In genomic region chr17:49428239-49428688, GRCm38 (mm10) we compare ENCODE assay signal across 1 mouse cellular context.
A peak's percentile ranks its signal among the peaks of the same experiment; 100 is the strongest.
TF ChIP-seq lines count a peak whose summit lies in the region.

Gene Mocs1 (plus strand): TSS chr17:49428362.

TF ChIP-seq in CH12.LX, 34 proteins besides CTCF, POLR2A, EP300 and RAD21 (continued from another document):
- TF ChIP-seq ZKSCAN1 (IDR thresholded peaks at IDR 0.05; ENCODE audit: borderline replicate concordance, low read depth, low read length) (no peak), PAX5 (IDR thresholded peaks at IDR 0.05; ENCODE audit: low read length) (no peak), MEF2A (IDR thresholded peaks at IDR 0.05; ENCODE audit: borderline replicate concordance, low read depth, low read length) (no peak), MAZ (IDR thresholded peaks at IDR 0.05; ENCODE audit: low read depth, low read length) (no peak), ZC3H11A (IDR thresholded peaks at IDR 0.05; ENCODE audit: low read depth, low read length) (no peak), JUND (conservative IDR thresholded peaks at IDR 0.05; ENCODE audit: low read depth, low read length) (no peak), USF2 (conservative IDR thresholded peaks at IDR 0.05; ENCODE audit: low read depth, low read length) (no peak), NRF1 (IDR thresholded peaks at IDR 0.05; ENCODE audit: low read depth, low read length) (peak; percentile 33; the same call in 1 of the 2 replicates), SMC3 (IDR thresholded peaks at IDR 0.05; ENCODE audit: low read depth, low read length) (no peak), RCOR1 (conservative IDR thresholded peaks at IDR 0.05; ENCODE audit: low read depth, low read length) (no peak), NELFE (IDR thresholded peaks at IDR 0.05; ENCODE audit: low read depth, low read length) (peak; percentile 69), ZMIZ1 (IDR thresholded peaks at IDR 0.05; ENCODE audit: low read depth, low read length) (peak; percentile 62; the same call in 1 of the 2 replicates), KAT2A (IDR thresholded peaks at IDR 0.05; ENCODE audit: insufficient replicate concordance, low read length) (peak; percentile 93; the same call in 1 of the 2 replicates), MYC (IDR thresholded peaks at IDR 0.05; ENCODE audit: low read depth, low read length) (no peak), MXI1 (IDR thresholded peaks at IDR 0.05; ENCODE audit: low read depth, low read length) (peak; percentile 89), BHLHE40 (IDR thresholded peaks at IDR 0.05; ENCODE audit: low read depth, low read length) (no peak), CHD2 (IDR thresholded peaks at IDR 0.05; ENCODE audit: low read length) (peak; percentile 44; the same call in 1 of the 2 replicates), CHD1 (IDR thresholded peaks at IDR 0.05; ENCODE audit: low read depth, low read length) (no peak), SIN3A (IDR thresholded peaks at IDR 0.05; ENCODE audit: low read length) (peak; percentile 78; the same call in 1 of the 2 replicates), TBP (conservative IDR thresholded peaks at IDR 0.05; ENCODE audit: low read depth, low read length) (peak; percentile 73), USF1 (IDR thresholded peaks at IDR 0.05; ENCODE audit: low read depth, low read length) (no peak), IRF4 (IDR thresholded peaks at IDR 0.05; ENCODE audit: low read depth, low read length) (peak; percentile 41; the same call in 1 of the 2 replicates)
